Mouse (Mus musculus): ENCODE measurements at regions not wholly inside any gene's neighbourhood (a gene's known extent, or its start where the extent isn't known, plus 50 kb on each side); places are given as distances from the start of the nearest gene placed in this dataset.
"Not testable (repeated sequence)": the region's sequence is repeated elsewhere in the genome, so short reads cannot be mapped to it uniquely, and the experiment has no call there.

DNA sequence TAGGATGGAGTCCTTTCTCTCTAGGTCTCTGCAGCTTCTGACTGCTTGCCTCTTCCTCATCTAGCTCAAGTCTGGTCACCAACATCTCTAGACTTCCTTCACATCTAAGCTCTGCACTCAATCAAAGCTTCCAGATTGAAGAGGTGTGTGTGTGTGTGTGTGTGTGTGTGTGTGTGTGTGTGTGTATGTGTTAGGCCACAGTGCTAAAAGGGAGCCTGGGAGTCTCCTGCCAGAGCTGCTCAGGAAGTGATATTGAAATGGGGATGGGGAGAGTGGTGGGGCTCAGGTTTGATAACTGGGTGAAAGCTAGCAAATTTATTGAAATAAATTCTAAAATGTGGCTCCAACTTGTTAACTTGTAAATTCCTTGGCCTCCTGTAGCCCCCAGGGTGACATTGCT, 73.3 kb downstream of the Gm31371 start:
- DNase-seq (ENCODE audit: low spot score) = not testable (repeated sequence)

DNA sequence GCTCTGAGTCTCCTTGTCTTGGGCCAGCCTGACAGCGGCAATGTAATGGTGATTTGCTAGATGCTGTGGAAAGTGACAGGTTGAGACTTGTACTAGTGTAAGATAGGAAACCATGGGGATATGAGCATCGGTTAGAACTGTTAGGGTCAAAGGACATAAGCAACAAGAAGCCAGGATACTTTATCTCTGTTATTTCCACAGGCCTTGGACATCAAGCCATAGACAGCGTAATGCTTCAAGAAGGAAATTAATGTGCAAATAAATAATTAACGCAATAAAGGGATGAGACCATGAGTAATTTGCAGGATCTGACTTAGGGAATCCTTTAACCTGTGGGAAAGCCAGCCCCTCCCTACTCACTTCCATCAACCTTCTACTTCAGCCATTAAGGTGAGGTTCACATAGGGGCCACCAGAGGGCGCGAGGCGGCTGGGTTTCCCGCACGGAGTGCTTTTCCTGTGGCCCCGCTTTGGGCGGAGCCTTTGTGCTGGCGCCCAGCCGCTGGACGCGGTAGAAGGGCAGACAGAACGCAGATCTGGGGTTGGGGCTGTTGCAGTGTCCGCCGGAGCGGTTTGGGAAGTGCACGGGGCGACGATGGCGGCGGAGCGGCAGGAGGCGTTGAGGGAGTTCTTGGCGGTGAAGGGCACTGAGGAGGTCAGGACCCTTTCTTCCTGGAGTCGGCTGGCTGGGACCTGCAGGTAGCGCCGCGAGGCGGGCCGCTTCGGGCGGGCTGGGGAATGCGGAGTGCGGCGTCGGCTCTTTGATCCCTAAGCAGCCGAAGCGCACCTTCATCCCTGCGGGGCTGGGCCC, 76.5 kb downstream of the Gm31371 start:
- peak; percentile 12 for DNase-seq (ENCODE audit: low spot score)

DNA sequence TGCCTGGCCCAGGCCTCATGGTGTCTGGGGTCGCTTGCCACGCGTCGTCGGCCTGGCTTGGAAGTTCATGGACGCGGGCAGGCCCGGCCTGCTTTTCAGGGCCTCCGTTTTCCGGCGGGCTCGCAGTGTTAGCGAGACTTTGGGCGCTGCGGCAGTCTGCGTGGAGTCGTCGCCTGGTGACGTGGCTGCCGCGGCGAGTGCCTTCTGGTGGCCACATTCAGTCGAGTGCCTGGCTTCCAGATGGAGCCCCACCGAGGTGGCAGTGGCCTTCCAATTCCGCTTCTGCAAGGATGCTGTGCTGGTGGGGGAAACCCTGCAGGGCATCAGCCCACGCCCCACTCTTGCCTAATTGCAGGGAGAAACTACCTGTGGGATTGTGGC, 77.1 kb downstream of the Gm31371 start:
- DNase-seq (ENCODE audit: low spot score) = peak; percentile 1

DNA sequence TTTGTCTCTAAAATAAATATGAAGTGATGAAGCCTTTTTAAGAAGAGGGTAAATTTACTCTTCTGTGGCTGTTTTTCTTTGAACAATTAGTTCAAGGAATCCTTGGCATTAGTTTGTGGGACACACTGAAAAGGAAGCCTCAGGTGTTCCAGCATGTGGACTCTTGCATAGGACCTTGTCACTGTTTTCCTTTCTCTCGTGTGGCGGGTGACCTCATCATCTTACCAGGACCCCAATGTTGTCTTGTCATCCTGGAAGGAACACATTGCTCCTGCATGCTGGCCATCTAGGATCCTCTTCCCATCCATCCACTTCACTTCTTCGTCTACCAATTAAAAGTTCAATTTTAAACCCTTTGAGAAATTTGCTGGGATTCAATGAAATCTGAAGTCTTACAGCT, 104.9 kb downstream of the Gm31371 start:
- not testable (repeated sequence) for DNase-seq (ENCODE audit: low spot score)

DNA sequence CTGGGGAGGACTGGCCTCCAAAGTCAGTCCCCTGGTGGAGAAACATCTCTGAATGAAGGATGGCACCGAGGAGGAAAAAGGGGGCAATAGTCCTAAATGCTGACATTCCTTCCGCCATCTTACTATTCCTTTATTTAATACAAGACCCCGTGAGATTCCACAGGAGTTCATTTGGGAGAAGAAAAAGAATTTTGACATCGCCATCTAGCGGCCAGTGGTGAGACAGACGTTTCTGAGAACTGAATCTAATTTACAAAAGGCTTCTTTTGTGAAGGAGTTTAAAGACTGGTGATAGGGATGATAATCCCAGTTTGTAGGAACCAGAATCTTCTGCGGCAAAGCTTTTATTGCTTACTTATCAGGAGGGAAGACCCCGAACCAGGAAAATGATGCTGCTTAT, 107.8 kb downstream of the Gm31371 start:
- not testable (repeated sequence) for DNase-seq (ENCODE audit: low spot score)

DNA sequence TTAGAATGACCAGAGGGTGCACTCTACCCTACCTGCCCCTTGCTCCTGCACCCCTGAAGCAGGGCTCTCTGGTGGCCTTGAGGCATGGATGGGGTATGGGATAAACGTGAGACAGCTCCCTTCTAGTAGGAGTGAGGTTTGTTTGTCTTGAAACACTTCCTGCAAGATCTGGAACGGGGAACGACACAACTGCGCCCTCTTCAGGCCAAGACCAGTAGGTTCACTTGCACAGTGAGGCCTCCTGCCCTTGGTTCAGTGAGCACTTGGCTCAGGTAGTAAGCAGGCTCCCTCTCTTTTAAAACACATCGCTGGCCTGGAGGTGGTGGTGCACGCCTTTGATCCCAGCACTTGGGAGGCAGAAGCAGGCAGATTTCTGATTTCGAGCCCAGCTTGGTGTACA, 110.1 kb downstream of the Gm31371 start:
- DNase-seq (ENCODE audit: low spot score) = not testable (repeated sequence)

DNA sequence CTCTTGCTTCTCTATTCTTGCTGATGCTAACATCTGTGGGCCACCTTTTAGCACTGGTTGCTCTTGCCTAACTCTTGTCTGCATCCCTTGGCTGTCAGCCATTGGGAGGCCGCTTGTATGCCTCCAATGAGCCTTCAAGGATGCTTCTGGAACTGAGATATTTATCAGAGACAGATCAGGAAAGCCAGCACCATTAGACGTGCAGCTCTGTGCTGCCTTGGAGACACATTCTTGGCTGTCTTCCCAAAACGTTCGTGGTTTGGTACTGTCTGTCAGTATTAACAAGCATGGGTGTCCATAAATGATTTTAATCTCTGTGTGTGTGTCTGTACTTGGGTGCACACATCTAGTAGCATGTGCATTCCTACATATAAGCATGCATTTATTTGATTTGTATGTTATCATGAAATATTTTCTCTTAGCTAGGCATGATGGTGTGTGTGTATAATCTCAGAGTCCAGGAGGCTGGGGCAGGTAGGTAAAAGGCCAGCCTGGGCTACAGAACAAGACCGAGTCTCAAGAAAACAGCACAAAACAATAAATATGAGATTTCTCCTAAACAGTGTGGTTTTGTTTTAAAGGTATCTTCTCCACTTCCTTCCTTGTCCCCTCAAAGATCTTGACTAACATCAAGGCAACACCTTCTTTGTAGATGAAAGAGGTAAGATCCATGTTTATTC, 111.4 kb downstream of the Gm31371 start:
- DNase-seq (ENCODE audit: low spot score) = not testable (repeated sequence)

DNA sequence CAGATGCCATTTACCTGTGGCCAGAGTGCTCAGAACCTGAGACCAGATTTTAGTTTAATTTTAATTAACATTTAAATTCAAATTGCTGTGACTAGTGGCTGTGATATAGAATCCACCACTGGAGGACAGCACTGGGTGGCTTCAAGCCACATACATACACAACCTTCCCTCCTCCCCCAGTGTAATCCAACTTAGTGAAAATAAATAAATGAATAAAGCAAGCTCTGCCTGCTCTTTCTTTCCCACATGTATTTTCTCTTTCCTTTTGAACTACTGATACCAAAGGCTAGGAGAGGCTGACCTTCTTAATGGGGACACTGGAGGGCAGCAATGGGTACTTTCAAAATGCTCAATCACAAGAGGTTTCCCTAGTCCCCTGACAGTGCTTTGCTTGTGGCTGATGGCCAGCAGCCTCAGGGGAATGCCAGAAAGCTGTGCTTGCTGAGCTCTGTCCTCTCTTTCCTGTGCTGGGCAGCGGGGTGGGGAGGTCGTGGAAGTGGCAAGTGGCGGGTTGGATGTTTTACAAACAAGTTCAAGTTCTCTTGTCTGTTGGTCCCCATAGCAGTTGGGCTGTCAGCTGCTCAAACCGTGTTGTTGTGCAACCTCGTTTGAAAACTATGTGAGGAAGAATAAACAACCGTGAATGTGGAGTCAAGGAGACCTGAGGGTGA, 112.4 kb downstream of the Gm31371 start:
- DNase-seq (ENCODE audit: low spot score) = not testable (repeated sequence)

DNA sequence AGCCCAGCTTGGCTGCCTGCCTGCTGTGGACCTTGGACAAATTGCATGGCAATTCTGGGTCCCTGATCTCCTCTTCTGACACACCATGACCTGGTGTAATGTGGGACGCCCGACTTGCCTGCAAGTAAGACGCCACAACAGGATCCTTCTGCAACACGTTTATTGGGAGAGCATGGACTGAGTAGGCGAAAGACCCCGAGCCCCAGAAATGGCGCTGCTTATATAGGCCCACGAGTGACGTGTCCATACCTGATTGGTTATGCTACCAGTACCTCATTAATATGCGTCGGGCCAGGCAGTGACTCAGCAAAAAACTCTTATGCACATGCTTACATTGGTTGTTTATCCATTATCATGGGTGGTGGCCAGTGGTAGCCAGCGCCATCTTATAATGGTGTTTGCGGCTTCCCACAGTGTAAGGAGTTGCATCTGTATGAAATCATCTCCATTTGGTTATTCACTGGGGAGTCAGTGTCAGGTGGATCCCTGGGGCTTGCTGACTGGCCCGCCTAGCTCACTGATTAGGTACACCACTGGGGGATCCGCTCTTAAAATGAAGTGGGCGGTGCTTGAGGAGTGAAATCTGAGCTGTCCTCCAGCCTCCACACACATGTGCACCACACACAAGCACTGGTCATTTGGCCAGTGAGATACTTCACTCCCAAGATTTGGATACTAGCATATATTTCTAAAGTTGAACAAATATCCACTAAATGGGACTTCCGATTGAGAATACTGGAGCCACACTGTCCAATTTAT, 113.1 kb downstream of the Gm31371 start:
- peak; percentile 45 for DNase-seq (ENCODE audit: low spot score)

DNA sequence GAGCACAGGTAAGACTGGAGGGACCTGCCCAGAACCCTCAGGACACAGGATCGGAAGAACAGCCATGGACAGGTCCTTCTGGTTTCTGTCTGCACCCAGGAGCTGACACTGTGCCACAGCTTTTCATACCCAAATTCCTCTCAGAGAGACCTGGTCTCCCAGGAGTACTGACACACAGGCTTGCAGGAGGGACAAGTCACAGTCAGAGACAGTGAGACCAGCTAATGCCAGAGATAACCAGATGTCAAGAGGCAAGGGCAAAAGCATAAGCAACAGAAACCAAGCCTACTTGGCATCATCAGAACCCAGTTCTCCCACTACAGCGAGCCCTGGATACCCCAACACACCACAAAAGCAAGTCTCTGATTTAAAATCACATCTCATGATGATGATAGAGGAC, 122.3 kb downstream of the Gm31371 start:
- DNase-seq (ENCODE audit: low spot score) = not testable (repeated sequence)

DNA sequence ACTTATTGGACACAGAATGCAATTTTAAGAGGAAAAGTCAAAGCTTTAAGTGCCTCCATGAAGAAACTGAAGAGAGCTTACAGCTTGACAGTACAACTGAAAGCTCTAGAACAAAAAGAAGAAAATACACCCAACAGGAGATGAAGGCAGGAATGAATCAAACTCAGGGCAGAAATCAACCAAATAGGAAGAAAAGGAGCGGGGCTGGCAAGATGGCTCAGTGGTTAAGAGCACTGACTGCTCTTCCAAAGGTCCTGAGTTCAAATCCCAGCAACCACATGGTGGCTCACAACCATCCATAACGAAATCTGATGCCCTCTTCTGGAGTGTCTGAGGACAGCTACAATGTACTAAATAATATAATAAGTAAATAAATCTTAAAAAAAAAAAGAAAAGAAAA, 124.8 kb downstream of the Gm31371 start:
- not testable (repeated sequence) for DNase-seq (ENCODE audit: low spot score)

DNA sequence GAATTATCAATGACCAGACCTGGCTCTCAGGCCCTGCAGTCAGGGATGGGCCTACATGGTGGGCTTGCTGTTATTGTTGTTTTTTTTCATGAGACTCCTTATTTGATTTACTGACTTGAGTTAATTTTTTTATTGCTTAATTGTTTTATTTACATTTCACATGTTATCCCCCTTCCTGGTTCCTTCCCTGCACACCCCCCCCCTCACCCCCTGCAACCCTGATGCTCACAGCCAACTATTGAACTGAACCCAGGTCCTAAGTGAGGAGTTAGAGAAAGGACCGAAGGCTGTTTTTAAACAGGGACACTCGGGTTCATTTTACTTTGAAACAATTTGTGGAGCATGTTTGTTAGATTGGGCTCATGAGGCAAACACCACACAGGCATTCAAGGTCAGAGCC, 126.9 kb downstream of the Gm31371 start:
- not testable (repeated sequence) for DNase-seq (ENCODE audit: low spot score)

DNA sequence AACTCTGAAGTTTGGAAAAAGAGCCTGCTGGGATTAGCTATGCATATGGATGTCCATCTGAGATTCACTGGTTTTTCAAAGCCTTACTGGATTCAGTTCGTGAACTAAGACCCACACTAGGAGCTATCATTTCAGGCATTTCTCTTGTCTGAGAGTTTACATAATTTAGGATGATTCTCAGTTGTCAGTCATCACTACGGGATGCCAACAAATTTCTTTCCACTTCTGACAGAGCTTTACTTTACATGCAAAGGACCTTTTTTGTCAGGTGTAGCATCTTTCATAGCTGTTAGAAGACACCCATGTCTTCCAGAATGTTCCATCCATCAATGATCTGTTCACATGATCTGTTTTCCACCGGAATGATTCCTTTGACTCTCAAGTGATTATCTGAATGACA, 154.4 kb downstream of the Gm31371 start:
- peak; percentile 5 for DNase-seq (ENCODE audit: low spot score)

DNA sequence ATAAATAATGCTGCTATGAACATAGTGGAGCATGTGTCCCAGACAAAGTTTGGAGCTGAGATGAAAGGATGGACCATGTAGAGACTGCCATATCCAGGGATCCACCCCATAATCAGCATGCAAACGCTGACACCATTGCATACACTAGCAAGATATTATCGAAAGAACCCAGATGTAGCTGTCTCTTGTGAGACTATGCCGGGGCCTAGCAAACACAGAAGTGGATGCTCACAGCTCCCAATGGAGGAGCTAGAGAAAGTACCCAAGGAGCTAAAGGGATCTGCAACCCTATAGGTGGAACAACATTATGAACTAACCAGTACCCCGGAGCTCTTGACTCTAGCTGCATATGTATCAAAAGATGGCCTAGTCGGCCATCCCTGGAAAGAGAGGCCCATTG, 194.9 kb downstream of the Gm31371 start:
- DNase-seq (ENCODE audit: low spot score) = not testable (repeated sequence)

DNA sequence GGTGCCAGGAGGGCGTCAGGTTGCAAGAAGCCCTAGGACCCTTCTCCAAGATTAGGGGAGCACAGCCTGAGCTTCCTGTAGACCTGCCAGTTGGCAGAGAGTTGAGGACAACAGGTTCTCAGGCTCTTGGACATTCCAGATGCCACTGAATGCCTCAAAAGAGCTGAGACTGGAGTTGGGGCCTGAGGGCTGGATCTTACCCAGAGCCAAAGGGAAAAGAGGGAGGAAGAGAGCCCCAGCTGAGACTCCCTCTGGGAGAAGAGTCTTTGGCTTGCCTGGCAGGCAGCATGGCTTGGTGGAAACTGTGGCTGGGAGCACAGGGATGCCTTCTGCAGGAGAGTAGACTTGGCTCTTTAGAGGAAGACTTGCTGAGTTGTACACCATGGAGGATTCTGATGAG, 197.0 kb downstream of the Gm31371 start:
- not testable (repeated sequence) for DNase-seq (ENCODE audit: low spot score)

DNA sequence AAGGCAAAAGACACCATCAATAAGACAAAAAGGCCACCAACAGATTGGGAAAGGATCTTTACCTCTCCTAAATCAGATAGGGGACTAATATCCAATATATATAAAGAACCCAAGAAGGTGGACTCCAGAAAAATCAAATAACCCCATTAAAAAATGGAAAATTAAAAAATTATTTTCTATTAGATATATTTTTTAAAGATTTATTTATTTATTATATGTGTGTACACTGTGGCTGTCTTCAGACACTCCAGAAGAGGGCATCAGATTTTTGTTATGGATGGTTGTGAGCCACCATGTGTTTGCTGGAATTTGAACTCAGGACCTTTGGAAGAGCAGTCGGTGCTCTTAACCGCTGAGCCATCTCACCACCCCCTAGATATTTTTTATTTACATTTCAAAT, 199.2 kb downstream of the Gm31371 start:
- not testable (repeated sequence) for DNase-seq (ENCODE audit: low spot score)

DNA sequence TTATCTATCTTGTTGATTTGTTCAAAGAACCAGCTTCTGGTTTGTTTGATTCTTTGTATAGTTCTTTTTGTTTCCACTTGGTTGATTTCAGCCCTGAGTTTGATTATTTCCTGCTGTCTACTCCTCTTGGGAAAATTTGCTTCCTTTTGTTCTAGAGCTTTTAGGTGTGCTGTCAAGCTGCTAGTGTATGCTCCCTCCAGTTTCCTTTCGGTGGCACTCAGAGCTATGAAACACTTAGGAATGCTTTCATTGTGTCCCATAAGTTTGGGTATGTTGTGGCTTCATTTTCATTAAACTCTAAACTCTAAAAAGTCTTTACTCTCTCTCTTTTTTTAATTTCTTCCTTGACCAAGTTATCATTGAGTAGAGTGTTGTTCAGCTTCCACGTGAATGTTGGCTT, 204.0 kb downstream of the Gm31371 start:
- not testable (repeated sequence) for DNase-seq (ENCODE audit: low spot score)

DNA sequence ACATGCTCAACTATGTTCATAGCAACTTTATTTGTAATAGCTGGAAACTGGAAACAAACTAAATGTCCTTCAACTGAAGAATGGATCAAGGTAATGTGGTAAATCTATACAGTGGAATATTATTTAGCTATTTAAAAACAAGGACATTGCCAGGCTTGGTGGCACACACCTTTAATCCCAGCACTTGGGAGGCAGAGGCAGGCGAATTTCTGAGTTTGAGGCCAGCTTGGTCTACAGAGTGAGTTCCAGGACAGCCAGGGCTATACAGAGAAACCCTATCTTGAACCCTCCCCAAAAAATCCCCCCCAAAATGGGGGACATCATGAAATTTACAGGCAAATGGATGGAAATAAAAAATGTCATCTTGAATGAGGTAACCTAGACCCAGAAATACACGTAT, 213.6 kb downstream of the Gm31371 start:
- not testable (repeated sequence) for DNase-seq (ENCODE audit: low spot score)

DNA sequence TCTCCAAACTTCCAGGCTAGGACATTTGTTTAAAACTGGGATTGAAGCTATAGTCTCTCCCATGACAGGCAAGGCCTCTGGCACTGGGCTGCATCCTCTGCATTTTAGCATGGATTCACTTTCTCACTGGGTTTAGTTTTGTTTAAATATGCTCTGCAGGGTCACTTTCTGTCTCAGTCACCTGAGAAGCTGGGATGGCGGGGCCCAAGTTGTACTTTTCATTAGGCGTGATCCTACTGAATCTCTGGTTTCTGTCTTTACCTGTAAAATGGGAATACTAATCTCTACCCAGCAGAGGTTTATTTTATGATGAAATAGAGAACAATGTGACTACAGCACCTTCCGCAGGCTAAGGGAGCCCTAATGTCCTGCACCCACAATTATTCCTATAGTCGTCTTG, 216.4 kb downstream of the Gm31371 start:
- DNase-seq (ENCODE audit: low spot score) = not testable (repeated sequence)

DNA sequence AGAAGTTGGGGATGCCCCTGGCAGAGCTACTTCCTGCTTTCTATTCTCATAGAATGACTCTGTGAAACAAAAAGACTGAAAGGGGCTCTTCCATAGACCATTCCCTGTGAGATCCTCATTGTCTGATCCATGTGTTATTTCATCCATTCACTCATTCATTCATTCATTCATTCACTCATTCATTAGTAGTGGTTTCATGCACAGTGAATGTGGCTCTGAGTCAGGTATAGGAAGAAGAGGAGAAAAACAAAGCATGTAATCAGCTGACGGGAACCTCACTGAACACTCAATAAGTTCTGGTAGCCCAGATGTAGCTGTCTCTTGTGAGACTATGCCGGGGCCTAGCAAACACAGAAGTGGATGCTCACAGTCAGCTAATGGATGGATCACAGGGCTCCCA, 217.0 kb downstream of the Gm31371 start:
- not testable (repeated sequence) for DNase-seq (ENCODE audit: low spot score)

DNA sequence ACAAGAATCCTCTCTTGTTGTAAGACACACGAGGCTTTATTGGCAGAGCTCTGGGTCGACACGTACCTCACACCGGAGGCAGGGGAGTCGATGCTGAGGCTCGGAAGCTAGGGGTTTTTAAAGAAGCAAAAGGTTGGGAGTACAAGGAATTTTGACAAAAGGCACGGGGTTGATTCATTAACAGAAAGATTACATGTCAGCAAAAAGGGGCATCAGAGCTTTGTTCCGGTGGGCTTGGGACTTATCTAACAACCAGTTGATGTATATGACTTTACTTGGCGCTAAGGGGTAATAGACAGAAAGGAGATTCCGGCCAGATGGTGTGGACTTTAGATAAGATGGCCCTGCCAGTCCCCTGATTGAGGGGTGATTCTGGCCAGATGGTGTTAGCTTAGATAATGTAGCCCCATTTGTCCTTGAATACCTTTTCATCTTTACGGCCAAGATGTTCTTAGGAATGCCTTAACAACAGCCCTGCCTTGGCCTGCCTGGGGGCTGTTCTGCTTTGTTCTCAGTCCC, 218.3 kb downstream of the Gm31371 start:
- not testable (repeated sequence) for DNase-seq (ENCODE audit: low spot score)
